Mouse (Mus musculus): ENCODE data around the gene Pomt1. TPM values are rescaled to one million over a fixed set of nuclear protein-coding genes. Genes with fewer than 3 reads are reported as not detected.

The Pomt1 gene
- total and polyA plus RNA-seq, 3 experiments, result 13.6 to 16.7 (median 16.0) TPM

GRCm38 (mm10) chr2:32248377-32249361 is 12.3 kb downstream of the Pomt1 start:
- Histone ChIP-seq H3K27ac (ENCODE audit: insufficient read depth, low read depth) (no peak overlapping the region), H3K79me2 (replicated peaks; ENCODE audit: control insufficient read depth, extremely low read depth, insufficient read depth, poor library complexity, severe bottlenecking) (no peaks in the 10 kb centered on the region), H3K4me2 (ENCODE audit: insufficient read depth, low read depth, poor library complexity, severe bottlenecking) (no peak overlapping the region), H3K4me1 (ENCODE audit: control insufficient read depth in 1 of 2, insufficient read depth in 2 of 2) (no peaks in the 10 kb centered on the region), H3K36me3 (replicated peaks in 1 of 2; ENCODE audit: control insufficient read depth in 1 of 2, insufficient read depth in 1 of 2, low read length in 1 of 2) (peaks cover 73 to 96% of the 10 kb centered on the region in 2 experiments), H3K9ac (ENCODE audit: insufficient read depth, low read depth) (no peak overlapping the region), H3K27me3 (replicated peaks) (no peaks in the 10 kb centered on the region), H3K4me3 (replicated peaks in 1 of 3; ENCODE audit: low read depth in 2 of 3, low read length in 2 of 3, poor library complexity in 1 of 3) (no peak overlapping the region), H3K9me3 (replicated peaks; ENCODE audit: low read length) (no peaks in the 10 kb centered on the region)
- DNase-seq (ENCODE audit: extremely low read depth), result no peak
- TF ChIP-seq NELFE (IDR thresholded peaks at IDR 0.05; ENCODE audit: low read depth, low read length), result no peak
- no peak for TF ChIP-seq POLR2A (IDR thresholded peaks at IDR 0.05; ENCODE audit: low read depth, low read length)
- no peak for TF ChIP-seq MYC (IDR thresholded peaks at IDR 0.05; ENCODE audit: low read depth, low read length)
- no peak for TF ChIP-seq ZNF384 (IDR thresholded peaks at IDR 0.05; ENCODE audit: low read depth, low read length)
- no peak for TF ChIP-seq MAFK (IDR thresholded peaks at IDR 0.05; ENCODE audit: insufficient replicate concordance, low read length)
- no peak for TF ChIP-seq ZKSCAN1 (IDR thresholded peaks at IDR 0.05; ENCODE audit: borderline replicate concordance, low read depth, low read length)
- TF ChIP-seq POLR2AphosphoS2 (IDR thresholded peaks at IDR 0.05; ENCODE audit: low read depth, low read length), result no peak
- no peak for TF ChIP-seq CTCF (conservative IDR thresholded peaks at IDR 0.05 in 1 of 2, IDR thresholded peaks at IDR 0.05 in 1 of 2; ENCODE audit: low read depth in 2 of 2, low read length in 2 of 2)
- TF ChIP-seq RAD21 (IDR thresholded peaks at IDR 0.05; ENCODE audit: low read depth, low read length), result no peak
- no peak for TF ChIP-seq ZC3H11A (IDR thresholded peaks at IDR 0.05; ENCODE audit: low read depth, low read length)
- TF ChIP-seq JUND (conservative IDR thresholded peaks at IDR 0.05; ENCODE audit: low read depth, low read length), result no peak
- no peak for TF ChIP-seq RCOR1 (conservative IDR thresholded peaks at IDR 0.05; ENCODE audit: low read depth, low read length)
- TF ChIP-seq ELF1 (IDR thresholded peaks at IDR 0.05; ENCODE audit: low read depth, low read length), result no peak
- in situ Hi-C loops (cut with MboI; ENCODE audit: low pct_ligation_motif_present, low pct_unique_long_range_greater_than_20kb, low sequenced_read_pairs), result no loop called here
- dilution Hi-C loops (cut with MboI; ENCODE audit: extremely low pct_ligation_motif_present, extremely low pct_unique_long_range_greater_than_20kb, low sequenced_read_pairs), result no loop called here

GRCm38 (mm10) chr2:32251791-32252527 is 15.6 kb downstream of the Pomt1 start:
- DNase-seq (ENCODE audit: extremely low read depth), result no peak
- Histone ChIP-seq H3K27ac (ENCODE audit: insufficient read depth, low read depth) (no peak overlapping the region), H3K9me3 (replicated peaks; ENCODE audit: low read length) (no peaks in the 10 kb centered on the region), H3K79me2 (replicated peaks; ENCODE audit: control insufficient read depth, extremely low read depth, insufficient read depth, poor library complexity, severe bottlenecking) (no peaks in the 10 kb centered on the region), H3K4me3 (replicated peaks in 1 of 3; ENCODE audit: low read depth in 2 of 3, low read length in 2 of 3, poor library complexity in 1 of 3) (no peak overlapping the region), H3K27me3 (replicated peaks) (no peaks in the 10 kb centered on the region), H3K36me3 (replicated peaks in 1 of 2; ENCODE audit: control insufficient read depth in 1 of 2, insufficient read depth in 1 of 2, low read length in 1 of 2) (peaks cover 84 to 89% of the 10 kb centered on the region in 2 experiments), H3K4me2 (ENCODE audit: insufficient read depth, low read depth, poor library complexity, severe bottlenecking) (no peak overlapping the region), H3K4me1 (ENCODE audit: control insufficient read depth in 1 of 2, insufficient read depth in 2 of 2) (no peaks in the 10 kb centered on the region), H3K9ac (ENCODE audit: insufficient read depth, low read depth) (no peak overlapping the region)
- in situ Hi-C loops (cut with MboI; ENCODE audit: low pct_ligation_motif_present, low pct_unique_long_range_greater_than_20kb, low sequenced_read_pairs) (no loop called here), dilution Hi-C loops (cut with MboI; ENCODE audit: extremely low pct_ligation_motif_present, extremely low pct_unique_long_range_greater_than_20kb, low sequenced_read_pairs) (no loop called here)
- TF ChIP-seq CHD2 (IDR thresholded peaks at IDR 0.05; ENCODE audit: low read length), result no peak
- no peak for TF ChIP-seq GABPA (IDR thresholded peaks at IDR 0.05; ENCODE audit: insufficient replicate concordance, low read depth, low read length)
- no peak for TF ChIP-seq HCFC1 (IDR thresholded peaks at IDR 0.05; ENCODE audit: low read depth, low read length)
- TF ChIP-seq PAX5 (IDR thresholded peaks at IDR 0.05; ENCODE audit: low read length), result no peak
- no peak for TF ChIP-seq USF2 (conservative IDR thresholded peaks at IDR 0.05; ENCODE audit: low read depth, low read length)
- no peak for TF ChIP-seq E2F4 (IDR thresholded peaks at IDR 0.05; ENCODE audit: insufficient replicate concordance, low read depth, low read length)

Measured in CH12.LX (cell line).